Mouse (Mus musculus) MEL (cell line): ENCODE measurements around the gene Exph5.

Experiments
- ELF1 ChIP-seq: IDR thresholded peaks from 2 replicates; pipeline ENCODE4 v1.6.1; 2014; ENCODE audit warnings: low read depth, mild to moderate bottlenecking, inconsistent platforms, low read length, improper control_type of control experiment, moderate library complexity
- MAX ChIP-seq: IDR thresholded peaks from 2 replicates; pipeline ENCODE4 v1.6.1; 2011; ENCODE audit warnings: low read length, improper control_type of control experiment
- MXI1 ChIP-seq: IDR thresholded peaks from 2 replicates; pipeline ENCODE4 v1.6.1; 2011; ENCODE audit warnings: mild to moderate bottlenecking, low read depth, low read length, improper control_type of control experiment
- POLR2A ChIP-seq, 2 experiments: IDR thresholded peaks; 2 replicates each; pipeline ENCODE4 v1.6.1; 2011 to 2012; ENCODE audit warnings: low read length in 2 of 2, mild to moderate bottlenecking in 2 of 2, control low read depth in 1 of 2, improper control_type of control experiment in 1 of 2, low read depth in 1 of 2, moderate library complexity in 1 of 2; ENCODE audit not compliant: control insufficient read depth in 1 of 2, insufficient read depth in 1 of 2, poor library complexity in 1 of 2
- POLR2AphosphoS2 ChIP-seq: IDR thresholded peaks from 2 replicates; pipeline ENCODE4 v1.6.1; 2011; ENCODE audit warnings: low read length, improper control_type of control experiment

GRCm38 (mm10) chr9:53329301-53330206 is 28.1 kb downstream of the Exph5 start:
- no peak for TF ChIP-seq POLR2AphosphoS2
- TF ChIP-seq MAX = no peak
- TF ChIP-seq MXI1 = no peak
- TF ChIP-seq POLR2A (IDR thresholded peaks at IDR 0.05; ENCODE audit: control insufficient read depth in 1 of 2, insufficient read depth in 1 of 2, low read depth in 1 of 2, low read length in 2 of 2, poor library complexity in 1 of 2) = no peak
- TF ChIP-seq ELF1 = no peak
